14 mouse cellular contexts compared by ENCODE assay signal in the genomic region with DNA sequence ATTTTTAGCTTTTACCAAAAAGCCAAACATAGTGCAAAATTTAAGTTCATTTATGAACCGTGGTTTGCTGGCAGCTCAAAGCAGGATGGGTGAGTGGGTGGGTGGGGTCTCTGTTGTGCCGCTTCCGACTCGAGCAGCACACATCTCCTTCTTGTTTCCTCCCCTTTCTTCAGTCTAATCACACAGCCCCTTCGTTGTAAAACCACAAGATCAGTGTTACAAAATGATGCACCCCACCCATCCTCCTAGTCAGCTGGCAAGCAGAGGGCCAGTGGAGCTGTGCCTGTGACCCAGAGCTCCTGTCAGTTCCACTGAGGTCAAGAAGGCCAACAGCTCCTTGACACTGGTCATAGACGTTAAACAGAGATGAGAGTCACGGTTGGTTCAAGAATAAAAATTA. TPM values are rescaled to one million over a fixed set of nuclear protein-coding genes. Genes with fewer than 3 reads are reported as not detected.
DNase-seq lines count a peak whose midpoint lies in the region; TF ChIP-seq lines count a peak whose summit lies in the region.
"Had no signal": no experiment of that assay in that cellular context is flagged by ENCODE, and none has a peak within 500 bp of the region (broad histone marks: within the 10 kb centered on the region; RNA-seq: fewer than 3 reads in every experiment).

No protein-coding gene starts in this region.

- no peak for TF ChIP-seq CTCF in lung, adult 2 months (IDR thresholded peaks at IDR 0.05; ENCODE audit: insufficient read depth, low read length)
- no peak for TF ChIP-seq CTCF in MEL (IDR thresholded peaks at IDR 0.05 in 2 of 3, conservative IDR thresholded peaks at IDR 0.05 in 1 of 3; ENCODE audit: control insufficient read depth in 1 of 3, insufficient read depth in 1 of 3, low read depth in 2 of 3, low read length in 3 of 3, poor library complexity in 1 of 3, severe bottlenecking in 1 of 3)

- 22% methylated on average over 7 of the region's 7 CpGs for WGBS in lung, adult 2 months

- H3K36me3 ChIP-seq in MEL (ENCODE audit: control insufficient read depth in 1 of 2, insufficient read depth in 2 of 2, low read length in 2 of 2) = peaks cover 0 to 14% of the 10 kb centered on the region in 2 experiments; a peak in 2 of 4 replicates
- H3K36me3 ChIP-seq in megakaryocyte, embryonic 14.5 days (replicated peaks; ENCODE audit: low read length) = peaks cover 6% of the 10 kb centered on the region
- H3K36me3 ChIP-seq: liver, embryonic 15.5 days; midbrain, embryonic 12.5 days had no signal

- H3K27ac ChIP-seq in MEL (ENCODE audit: control insufficient read depth, low read depth, low read length) = peak overlapping the region; percentile 5; the same call in 1 of the 2 replicates
- H3K27ac ChIP-seq: hindbrain, embryonic 14.5 days; liver, embryonic 15.5 days; midbrain, embryonic 12.5 days had no signal

- H3K27me3 ChIP-seq in MEL (ENCODE audit: control insufficient read depth in 1 of 2, insufficient read depth in 2 of 2, low read length in 2 of 2) = no peaks in the 10 kb centered on the region
- H3K27me3 ChIP-seq in megakaryocyte, embryonic 14.5 days (replicated peaks) = no peaks in the 10 kb centered on the region
- H3K27me3 ChIP-seq: liver, embryonic 15.5 days; midbrain, embryonic 12.5 days had no signal

- peak in 1 of 2 experiments; percentile 55; a peak in 2 of 4 replicates for TF ChIP-seq EP300 in MEL (IDR thresholded peaks at IDR 0.05; ENCODE audit: low read depth in 1 of 2, low read length in 2 of 2)

- H3K9ac ChIP-seq in MEL (ENCODE audit: control insufficient read depth, low read depth, low read length, poor library complexity, severe bottlenecking) = no peak overlapping the region
- H3K9ac ChIP-seq: hindbrain, embryonic 14.5 days; liver, embryonic 15.5 days; midbrain, embryonic 12.5 days had no signal

- peaks cover 40% of the 10 kb centered on the region for H3K4me1 ChIP-seq in lung, adult 2 months (ENCODE audit: control insufficient read depth, insufficient read depth, low read length)
- H3K4me1 ChIP-seq in MEL (ENCODE audit: control insufficient read depth in 1 of 2, insufficient read depth in 2 of 2, low read length in 2 of 2) = peaks cover 21 to 28% of the 10 kb centered on the region in 2 experiments
- peaks cover 84% of the 10 kb centered on the region for H3K4me1 ChIP-seq in megakaryocyte, embryonic 14.5 days

- H3K4me3 ChIP-seq in lung, adult 2 months (replicated peaks; ENCODE audit: extremely low read depth, low read depth, low read length) = no peak overlapping the region
- peak overlapping the region in 1 of 2 experiments; percentile 34; a peak in 2 of 4 replicates for H3K4me3 ChIP-seq in MEL (ENCODE audit: control insufficient read depth in 1 of 2, insufficient read depth in 1 of 2, low read depth in 2 of 2, low read length in 2 of 2)
- H3K4me3 ChIP-seq in megakaryocyte, embryonic 14.5 days (replicated peaks) = peak overlapping the region; percentile 69
- H3K4me3 ChIP-seq: erythroblast, embryonic 14.5 days; liver, embryonic 15.5 days; midbrain, embryonic 12.5 days had no signal

- intact Hi-C loops in left cerebral cortex, postnatal 25 days (cut with DNase I) = no loop called here

- H3K9me3 ChIP-seq in MEL (replicated peaks; ENCODE audit: insufficient read depth, low read length) = no peaks in the 10 kb centered on the region
- no peaks in the 10 kb centered on the region for H3K9me3 ChIP-seq in megakaryocyte, embryonic 14.5 days
- H3K9me3 ChIP-seq: liver, embryonic 15.5 days; midbrain, embryonic 12.5 days had no signal

- DNase-seq in lung, postnatal 25 days (ENCODE audit: low spot score) = peak; percentile 68
- no peak for DNase-seq in lung, adult 2 months
- DNase-seq in MEL (ENCODE audit: low read depth, low spot score) = peak; percentile 79
- peak; percentile 64 for DNase-seq in thymus, postnatal 14 days
- DNase-seq in left cerebral cortex, postnatal 25 days (ENCODE audit: low spot score in 2 of 2) = no peak
- DNase-seq in layer of hippocampus, adult 18-20 months (ENCODE audit: low spot score in 2 of 2) = no peak
- DNase-seq: adrenal gland, postnatal 36 days; cerebellum, adult 11-12 months; kidney, adult 2 months had no signal

- TF ChIP-seq POLR2A in lung, adult 2 months (IDR thresholded peaks at IDR 0.05; ENCODE audit: borderline replicate concordance, extremely low read depth, low read depth, low read length) = no peak
- TF ChIP-seq POLR2A in MEL (IDR thresholded peaks at IDR 0.05; ENCODE audit: control insufficient read depth in 1 of 2, insufficient read depth in 1 of 2, low read depth in 1 of 2, low read length in 2 of 2, poor library complexity in 1 of 2) = no peak

- peaks cover 5% of the 10 kb centered on the region; the same call in 1 of the 2 replicates for H3K79me2 ChIP-seq in MEL (ENCODE audit: control insufficient read depth, insufficient read depth, low read length, poor library complexity)

- no peak for TF ChIP-seq RAD21 in MEL (IDR thresholded peaks at IDR 0.05; ENCODE audit: low read depth, low read length)

TF ChIP-seq in MEL, 35 proteins besides CTCF, POLR2A, EP300 and RAD21:
- TF ChIP-seq MXI1 (IDR thresholded peaks at IDR 0.05; ENCODE audit: low read depth, low read length) = no peak
- TF ChIP-seq TAL1 (IDR thresholded peaks at IDR 0.05; ENCODE audit: low read length) = no peak
- no peak for TF ChIP-seq MYB (IDR thresholded peaks at IDR 0.05; ENCODE audit: low read depth, low read length)
- TF ChIP-seq ETS1 (IDR thresholded peaks at IDR 0.05; ENCODE audit: low read depth, low read length) = peak; percentile 81
- TF ChIP-seq ZNF384 (IDR thresholded peaks at IDR 0.05; ENCODE audit: low read depth, low read length) = no peak
- TF ChIP-seq SIN3A (IDR thresholded peaks at IDR 0.05; ENCODE audit: low read length) = peak; percentile 75
- TF ChIP-seq TCF12 (IDR thresholded peaks at IDR 0.05; ENCODE audit: low read depth, low read length) = 0 out of 2 replicates have a peak, but pooled peaks have one; percentile 8

RNA-seq across cellular contexts. Expression of a gene that starts 20.7 kb away (rescaled TPM):
- 23.1 and 24.0 TPM in 2 replicates for polyA plus RNA-seq in lung, adult 2 months (2012; rRNA removed)
- total RNA-seq in MEL (2012; rRNA removed) = 12.0 and 13.6 TPM in 2 replicates
- polyA plus RNA-seq in MEL (2012; ENCODE audit: insufficient read depth in 1 of 2, insufficient read length in 2 of 2, low read depth in 1 of 2, low replicate concordance in 2 of 2, missing spikeins in 1 of 2) = 10 to 100 TPM in 1 of 2 experiments, not detected in 1; 13.2 TPM
- 4.4 and 9.3 TPM in 2 replicates for polyA plus RNA-seq in megakaryocyte, embryonic 14.5 days (2012; ENCODE audit: insufficient read depth, low replicate concordance)
- total RNA-seq in left cerebral cortex, postnatal 25 days (2021) = 10 to 100 TPM; 64.9 to 70.1 TPM
- total RNA-seq in layer of hippocampus, adult 18-20 months (2021) = 10 to 100 TPM; 88.0 to 91.7 TPM

Comparison
In these comparisons a context has a peak if more than half of its experiments do, and no peak if none do; other contexts are left out.
1. DNase-seq: peak in lung, postnatal 25 days (single experiment), MEL (single experiment) and thymus, postnatal 14 days (single experiment); none in lung, adult 2 months (single experiment), left cerebral cortex, postnatal 25 days (0 of 2) and layer of hippocampus, adult 18-20 months (0 of 2).